Mouse (Mus musculus) embryo, embryonic 11 days (tissue): ENCODE measurements around the gene Hs2st1.

Experiments
- DNase-seq: peaks from one replicate; pipeline ENCODE4 v3.0.0-alpha.2; 2015

Hs2st1 gene

DNA sequence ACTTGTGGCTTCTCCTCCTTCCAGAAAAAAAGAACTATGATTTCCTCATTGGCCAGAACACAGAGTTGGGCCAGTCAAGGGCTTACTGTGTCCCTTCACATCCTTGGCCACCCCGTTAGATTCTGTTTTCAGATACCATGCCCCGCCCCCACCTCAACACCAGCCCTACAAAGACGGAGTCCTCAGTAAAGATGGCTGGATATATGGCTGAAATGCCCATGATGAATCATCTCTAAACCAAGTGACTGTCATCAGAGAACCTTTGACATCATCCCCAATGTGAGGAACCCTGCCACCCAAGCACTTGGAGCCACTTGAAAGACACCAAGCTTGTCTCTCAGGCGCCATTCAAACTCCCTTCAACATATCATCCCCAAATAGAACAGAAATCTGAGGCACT lies 190.2 kb downstream of the Hs2st1 start:
- DNase-seq = no peak
